Mouse (Mus musculus): ENCODE results near the gene Ror2. TPM values are rescaled to one million over a fixed set of nuclear protein-coding genes. Genes with fewer than 3 reads are reported as not detected.

Gene Ror2
- polyA plus RNA-seq, 1 experiment from 2014 or later = 9.9 TPM

DNA sequence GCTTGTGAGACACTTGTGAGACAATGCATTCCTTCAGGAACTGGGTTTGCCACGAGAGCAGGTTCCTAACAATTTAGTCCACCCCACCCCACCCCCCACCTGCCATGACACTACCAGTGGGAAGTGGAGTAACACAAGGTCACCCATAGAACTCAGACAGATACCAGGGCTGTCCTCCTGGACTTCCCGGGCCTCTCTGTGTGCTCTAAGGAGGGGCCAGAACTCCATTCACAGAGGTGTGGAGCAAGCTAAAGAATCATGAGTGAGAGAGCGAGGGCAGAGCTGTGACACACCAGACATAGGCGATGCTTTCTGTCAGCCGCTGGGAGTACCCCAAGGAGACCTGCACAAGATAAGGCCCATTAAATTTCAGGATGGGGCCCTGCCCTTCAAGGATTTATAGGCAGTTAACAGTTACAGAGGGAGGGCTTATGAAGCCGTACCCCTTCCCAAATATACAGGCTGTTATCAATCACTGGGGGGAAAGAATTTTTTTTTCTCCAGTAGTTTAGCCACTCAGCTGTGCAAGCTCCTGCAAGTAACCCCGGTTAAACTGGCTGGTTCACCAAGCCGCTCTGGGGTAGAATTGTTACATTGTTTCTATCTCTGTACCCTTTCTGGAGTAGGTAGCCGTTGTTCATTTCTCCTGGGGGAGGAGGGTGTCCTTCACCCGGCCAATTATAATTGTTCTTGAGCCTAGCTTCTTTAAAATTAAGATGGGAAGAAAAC lies 109.1 kb downstream of the Ror2 start:
- ATAC-seq (ENCODE audit: low FRiP score, low TSS enrichment) = peak; percentile 79
- H3K27me3 ChIP-seq (ENCODE audit: insufficient read depth, low read length) = peaks cover 33% of the 10 kb centered on the region
- no peak overlapping the region for H3K9ac ChIP-seq (replicated peaks; ENCODE audit: low read length)
- peak overlapping the region; percentile 17; the same call in 1 of the 2 replicates for H3K4me2 ChIP-seq (replicated peaks; ENCODE audit: low read depth, low read length)
- H3K4me1 ChIP-seq (ENCODE audit: insufficient read depth, low read length) = peaks cover 31% of the 10 kb centered on the region
- H3K36me3 ChIP-seq (ENCODE audit: insufficient read depth, low read length) = no peaks in the 10 kb centered on the region
- H3K4me3 ChIP-seq (ENCODE audit: low read length) = no peak overlapping the region
- WGBS = 14% methylated on average over 10 of the region's 10 CpGs
- H3K9me3 ChIP-seq (ENCODE audit: low read length) = no peaks in the 10 kb centered on the region
- H3K27ac ChIP-seq (ENCODE audit: low read length) = no peak overlapping the region

DNA sequence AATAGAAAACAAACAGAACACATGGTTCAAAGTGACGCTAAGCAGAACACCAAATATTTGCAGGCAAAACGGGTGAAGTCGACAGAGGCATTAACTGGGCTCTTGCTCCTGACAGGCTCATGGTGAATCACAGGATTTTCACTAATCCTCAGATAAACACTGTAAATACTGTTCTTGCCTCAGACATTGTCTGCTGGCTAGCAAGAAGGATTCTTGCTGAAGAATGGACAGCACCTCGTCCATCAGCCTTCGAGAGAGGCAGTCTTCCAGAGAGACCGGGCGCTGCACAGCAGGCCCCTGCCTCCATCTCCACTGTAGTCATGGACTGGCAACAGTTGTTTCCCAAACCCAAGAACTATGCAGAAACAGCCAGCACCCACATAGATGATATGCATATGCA lies 110.9 kb downstream of the Ror2 start:
- no peak for ATAC-seq (ENCODE audit: low FRiP score, low TSS enrichment)
- peaks cover 18% of the 10 kb centered on the region for H3K27me3 ChIP-seq (ENCODE audit: insufficient read depth, low read length)
- 78% methylated on average over 7 of the region's 7 CpGs for WGBS

DNA sequence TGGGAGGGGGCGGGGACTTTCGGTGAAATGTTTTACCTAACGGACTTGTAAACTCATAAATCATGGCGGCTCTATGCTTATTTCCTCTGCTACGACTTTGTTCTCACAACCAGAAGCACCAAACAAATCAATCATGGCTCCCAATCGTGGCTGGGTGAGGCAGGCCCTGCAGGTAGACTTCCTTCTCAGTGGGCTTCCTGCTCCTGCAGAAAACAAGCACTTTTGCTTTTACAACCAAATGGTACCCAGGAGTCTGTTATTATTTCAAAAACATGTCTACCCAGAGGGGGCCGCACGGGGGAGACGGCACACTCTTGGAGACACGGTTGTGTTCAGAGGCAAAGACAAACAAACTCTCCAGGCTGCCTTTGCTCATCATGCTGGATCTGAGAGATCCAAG lies 122.3 kb downstream of the Ror2 start:
- H3K4me2 ChIP-seq (replicated peaks; ENCODE audit: low read depth, low read length) = 0 out of 2 replicates have a peak overlapping the region, but pooled peaks have one; percentile 0
- no peak overlapping the region for H3K4me3 ChIP-seq (ENCODE audit: low read length)
- H3K4me1 ChIP-seq (ENCODE audit: insufficient read depth, low read length) = peaks cover 14% of the 10 kb centered on the region; the same call in 1 of the 2 replicates
- H3K9ac ChIP-seq (replicated peaks; ENCODE audit: low read length) = no peak overlapping the region
- no peak overlapping the region; the same call in 1 of the 2 replicates for H3K27ac ChIP-seq (ENCODE audit: low read length)
- no peak for ATAC-seq (ENCODE audit: low FRiP score, low TSS enrichment)
- no peaks in the 10 kb centered on the region for H3K9me3 ChIP-seq (ENCODE audit: low read length)
- 9% methylated on average over 10 of the region's 10 CpGs for WGBS
- H3K36me3 ChIP-seq (ENCODE audit: insufficient read depth, low read length) = no peaks in the 10 kb centered on the region
- no peaks in the 10 kb centered on the region for H3K27me3 ChIP-seq (ENCODE audit: insufficient read depth, low read length)

More for the DNA sequence above, 110.9 kb downstream of the Ror2 start:
- Histone ChIP-seq H3K9me3 (ENCODE audit: low read length) (no peaks in the 10 kb centered on the region), H3K4me1 (ENCODE audit: insufficient read depth, low read length) (peaks cover 31% of the 10 kb centered on the region), H3K4me3 (ENCODE audit: low read length) (no peak overlapping the region), H3K36me3 (ENCODE audit: insufficient read depth, low read length) (no peaks in the 10 kb centered on the region), H3K9ac (replicated peaks; ENCODE audit: low read length) (no peak overlapping the region), H3K4me2 (replicated peaks; ENCODE audit: low read depth, low read length) (no peak overlapping the region), H3K27ac (ENCODE audit: low read length) (no peak overlapping the region)

DNA sequence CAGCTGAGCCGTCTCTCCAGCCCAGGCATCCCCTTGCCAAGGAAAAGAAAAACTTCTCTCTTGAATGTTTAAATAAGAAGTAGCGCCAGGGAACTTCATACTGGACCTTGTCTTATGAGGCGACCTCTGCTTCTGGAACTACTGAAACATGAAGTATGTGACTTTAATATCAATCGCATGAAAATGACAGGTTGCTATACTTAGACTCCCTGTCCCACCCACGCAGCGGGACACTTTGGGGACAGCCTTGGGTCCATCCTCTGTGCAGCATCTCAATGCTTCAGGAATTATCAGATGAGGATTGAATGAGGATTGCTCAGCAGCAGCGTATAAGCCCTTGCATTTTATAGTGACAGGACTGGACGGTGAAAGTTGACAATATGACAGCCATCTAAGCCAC lies 122.9 kb downstream of the Ror2 start:
- Histone ChIP-seq H3K36me3 (ENCODE audit: insufficient read depth, low read length) (no peaks in the 10 kb centered on the region), H3K4me3 (ENCODE audit: low read length) (no peak overlapping the region), H3K9me3 (ENCODE audit: low read length) (no peaks in the 10 kb centered on the region), H3K9ac (replicated peaks; ENCODE audit: low read length) (no peak overlapping the region), H3K4me2 (replicated peaks; ENCODE audit: low read depth, low read length) (no peak overlapping the region), H3K27ac (ENCODE audit: low read length) (no peak overlapping the region), H3K27me3 (ENCODE audit: insufficient read depth, low read length) (no peaks in the 10 kb centered on the region), H3K4me1 (ENCODE audit: insufficient read depth, low read length) (peaks cover 14% of the 10 kb centered on the region)
- 56% methylated on average over 8 of the region's 8 CpGs for WGBS
- ATAC-seq (ENCODE audit: low FRiP score, low TSS enrichment) = no peak

DNA sequence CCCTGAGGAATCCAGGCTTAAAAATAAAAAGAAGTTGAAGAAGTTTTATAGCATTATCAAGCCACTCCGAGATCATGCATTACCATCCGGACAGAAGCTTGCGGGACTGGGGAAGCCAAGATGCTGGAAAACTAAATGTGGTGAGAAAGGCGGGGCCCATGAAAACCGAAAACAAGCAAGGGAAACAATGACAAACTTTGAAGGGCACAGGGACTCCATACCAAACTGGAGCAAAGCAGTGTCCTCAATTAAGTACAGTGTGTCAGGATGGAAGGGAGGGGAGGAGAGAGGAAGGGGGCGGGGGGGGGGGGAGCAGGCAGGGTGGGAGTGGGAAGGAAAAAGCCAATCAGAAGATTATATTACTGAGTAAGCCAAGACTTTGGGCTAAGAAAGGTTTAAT lies 126.4 kb downstream of the Ror2 start:
- no peak overlapping the region for H3K4me2 ChIP-seq (replicated peaks; ENCODE audit: low read depth, low read length)
- no peak for ATAC-seq (ENCODE audit: low FRiP score, low TSS enrichment)
- 72% methylated on average over 5 of the region's 6 CpGs for WGBS
- H3K36me3 ChIP-seq (ENCODE audit: insufficient read depth, low read length) = no peaks in the 10 kb centered on the region
- H3K9me3 ChIP-seq (ENCODE audit: low read length) = no peaks in the 10 kb centered on the region
- no peaks in the 10 kb centered on the region for H3K27me3 ChIP-seq (ENCODE audit: insufficient read depth, low read length)
- H3K27ac ChIP-seq (ENCODE audit: low read length) = no peak overlapping the region
- peaks cover 28% of the 10 kb centered on the region for H3K4me1 ChIP-seq (ENCODE audit: insufficient read depth, low read length)
- H3K9ac ChIP-seq (replicated peaks; ENCODE audit: low read length) = no peak overlapping the region
- no peak overlapping the region for H3K4me3 ChIP-seq (ENCODE audit: low read length)

DNA sequence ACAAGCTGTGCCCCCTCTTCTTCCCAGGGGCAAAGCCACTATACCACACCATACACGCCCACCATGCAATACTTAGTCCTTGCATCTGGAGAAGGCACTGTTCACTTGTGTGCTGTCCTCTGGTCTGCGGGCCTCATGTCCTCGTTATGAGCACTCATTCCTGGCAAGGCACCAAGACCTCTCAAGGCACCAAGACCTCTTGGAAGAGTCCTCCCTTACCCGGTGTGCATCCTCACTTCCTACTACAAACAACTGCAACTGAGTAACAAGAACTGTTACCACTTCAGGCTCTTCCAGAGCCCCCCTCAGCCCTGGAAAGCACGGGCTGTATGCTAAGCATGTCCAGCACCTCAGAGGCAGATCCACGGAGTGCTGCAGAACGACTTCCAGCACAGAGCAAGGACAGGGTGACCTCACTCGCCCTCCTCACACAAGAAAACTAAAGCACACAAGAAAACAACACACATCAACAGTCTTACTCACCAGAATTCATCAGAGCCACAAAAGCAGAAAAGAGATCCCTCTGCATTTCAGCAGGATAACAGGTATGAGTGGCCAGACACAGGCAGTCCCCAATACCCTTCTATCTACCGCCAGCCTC lies 127.4 kb downstream of the Ror2 start:
- peaks cover 30% of the 10 kb centered on the region for H3K4me1 ChIP-seq (ENCODE audit: insufficient read depth, low read length)
- no peaks in the 10 kb centered on the region for H3K27me3 ChIP-seq (ENCODE audit: insufficient read depth, low read length)
- no peak for ATAC-seq (ENCODE audit: low FRiP score, low TSS enrichment)
- no peak overlapping the region for H3K27ac ChIP-seq (ENCODE audit: low read length)
- no peak overlapping the region for H3K4me3 ChIP-seq (ENCODE audit: low read length)
- H3K4me2 ChIP-seq (replicated peaks; ENCODE audit: low read depth, low read length) = no peak overlapping the region
- H3K9me3 ChIP-seq (ENCODE audit: low read length) = no peaks in the 10 kb centered on the region
- 73% methylated on average over 9 of the region's 9 CpGs for WGBS
- no peaks in the 10 kb centered on the region for H3K36me3 ChIP-seq (ENCODE audit: insufficient read depth, low read length)
- no peak overlapping the region for H3K9ac ChIP-seq (replicated peaks; ENCODE audit: low read length)

DNA sequence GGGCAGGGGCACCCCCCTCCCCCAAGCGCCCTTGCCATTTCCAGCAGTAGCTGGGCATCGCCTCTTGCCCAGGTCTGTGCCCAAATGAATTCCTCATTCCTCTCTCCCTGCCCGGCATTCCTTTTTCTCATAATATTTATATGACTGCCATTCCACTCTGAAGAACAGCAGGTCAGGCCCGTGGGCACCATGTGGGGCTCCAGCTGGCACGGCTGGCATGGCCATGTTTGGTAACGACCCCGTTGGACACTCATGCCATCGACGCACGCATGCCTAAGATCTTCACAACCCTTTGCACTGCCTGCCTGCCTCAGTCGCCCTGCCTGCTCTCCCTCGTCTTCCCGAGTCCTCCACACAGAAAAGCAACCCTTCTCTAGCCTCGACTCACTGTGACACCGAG lies 129.0 kb downstream of the Ror2 start:
- Histone ChIP-seq H3K9me3 (ENCODE audit: low read length) (no peaks in the 10 kb centered on the region), H3K9ac (replicated peaks; ENCODE audit: low read length) (no peak overlapping the region), H3K4me1 (ENCODE audit: insufficient read depth, low read length) (peaks cover 23% of the 10 kb centered on the region), H3K27me3 (ENCODE audit: insufficient read depth, low read length) (no peaks in the 10 kb centered on the region), H3K36me3 (ENCODE audit: insufficient read depth, low read length) (no peaks in the 10 kb centered on the region), H3K4me2 (replicated peaks; ENCODE audit: low read depth, low read length) (no peak overlapping the region), H3K27ac (ENCODE audit: low read length) (no peak overlapping the region), H3K4me3 (ENCODE audit: low read length) (no peak overlapping the region)
- no peak for ATAC-seq (ENCODE audit: low FRiP score, low TSS enrichment)
- 86% methylated on average over 15 of the region's 15 CpGs for WGBS

DNA sequence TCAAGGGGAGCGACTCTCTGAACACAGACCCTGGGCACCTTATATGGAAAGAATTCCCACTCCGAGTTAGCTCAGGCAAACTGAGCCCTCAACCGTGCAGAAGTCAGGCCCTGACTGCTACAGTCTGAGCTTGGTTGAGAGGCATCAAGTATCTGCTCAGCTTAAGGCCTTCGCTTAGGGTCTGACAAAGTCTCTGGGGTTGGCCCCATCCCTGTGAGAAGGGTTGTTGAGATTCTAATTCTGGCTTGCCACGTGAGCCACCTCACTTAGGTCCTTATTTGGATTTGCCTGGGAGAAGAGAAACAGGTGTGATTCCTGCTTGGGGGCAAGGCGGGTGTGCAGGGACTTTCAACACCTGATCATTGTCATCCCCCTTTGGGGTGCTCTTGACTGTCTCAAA lies 129.6 kb downstream of the Ror2 start:
- H3K36me3 ChIP-seq (ENCODE audit: insufficient read depth, low read length) = no peaks in the 10 kb centered on the region
- no peak overlapping the region for H3K4me3 ChIP-seq (ENCODE audit: low read length)
- H3K4me2 ChIP-seq (replicated peaks; ENCODE audit: low read depth, low read length) = no peak overlapping the region
- no peaks in the 10 kb centered on the region for H3K27me3 ChIP-seq (ENCODE audit: insufficient read depth, low read length)
- ATAC-seq (ENCODE audit: low FRiP score, low TSS enrichment) = no peak
- WGBS = 64% methylated on average over 6 of the region's 6 CpGs
- no peak overlapping the region for H3K9ac ChIP-seq (replicated peaks; ENCODE audit: low read length)
- no peak overlapping the region for H3K27ac ChIP-seq (ENCODE audit: low read length)
- H3K4me1 ChIP-seq (ENCODE audit: insufficient read depth, low read length) = peaks cover 23% of the 10 kb centered on the region
- no peaks in the 10 kb centered on the region for H3K9me3 ChIP-seq (ENCODE audit: low read length)

DNA sequence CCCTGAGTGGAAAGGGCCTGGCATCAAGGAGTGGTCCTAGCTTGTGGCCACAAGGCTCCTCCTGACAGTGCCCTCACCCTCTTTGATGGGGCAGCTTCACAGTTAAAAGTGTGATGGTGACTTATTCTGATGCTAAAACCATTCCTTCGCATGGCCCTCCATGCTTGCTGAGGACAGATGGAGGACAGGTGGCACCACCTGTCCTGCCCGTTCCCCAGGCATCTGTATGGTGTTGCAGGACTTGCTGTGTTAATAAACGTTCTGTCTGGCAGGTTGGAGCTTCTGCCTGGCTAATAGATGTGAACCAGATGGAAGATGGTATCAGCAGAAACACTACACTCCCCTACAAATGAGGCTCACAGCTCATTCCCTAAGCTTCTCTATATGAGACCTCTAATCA lies 140.4 kb downstream of the Ror2 start:
- no peaks in the 10 kb centered on the region for H3K9me3 ChIP-seq (ENCODE audit: low read length)
- H3K36me3 ChIP-seq (ENCODE audit: insufficient read depth, low read length) = no peaks in the 10 kb centered on the region
- no peak overlapping the region for H3K27ac ChIP-seq (ENCODE audit: low read length)
- H3K4me3 ChIP-seq (ENCODE audit: low read length) = no peak overlapping the region
- 71% methylated on average over 3 of the region's 3 CpGs for WGBS
- ATAC-seq (ENCODE audit: low FRiP score, low TSS enrichment) = no peak
- no peaks in the 10 kb centered on the region for H3K27me3 ChIP-seq (ENCODE audit: insufficient read depth, low read length)
- H3K9ac ChIP-seq (replicated peaks; ENCODE audit: low read length) = no peak overlapping the region
- H3K4me2 ChIP-seq (replicated peaks; ENCODE audit: low read depth, low read length) = no peak overlapping the region
- H3K4me1 ChIP-seq (ENCODE audit: insufficient read depth, low read length) = peaks cover 7% of the 10 kb centered on the region; the same call in 1 of the 2 replicates

DNA sequence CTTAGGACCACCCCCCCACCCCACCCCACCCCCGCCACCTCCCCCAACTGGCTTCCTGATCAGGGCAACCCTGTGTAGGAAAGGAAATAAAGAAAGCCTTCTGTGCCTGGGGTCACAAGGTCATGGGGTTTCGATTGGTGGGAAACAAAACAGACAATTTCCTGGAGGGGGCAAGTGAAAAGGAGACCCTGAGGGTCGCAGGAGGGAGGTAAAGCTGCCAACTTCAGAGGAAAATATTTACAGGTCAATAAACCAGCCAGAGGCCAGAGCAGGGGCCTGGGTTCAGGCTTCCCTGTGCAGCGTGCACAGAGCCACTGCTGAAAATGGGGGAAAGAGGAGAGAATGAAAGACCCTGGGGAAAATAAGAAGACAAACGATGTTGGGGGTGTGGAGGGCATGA lies 142.8 kb downstream of the Ror2 start:
- WGBS = 18% methylated on average over 5 of the region's 5 CpGs
- Histone ChIP-seq H3K4me3 (ENCODE audit: low read length) (no peak overlapping the region), H3K27ac (ENCODE audit: low read length) (no peak overlapping the region), H3K27me3 (ENCODE audit: insufficient read depth, low read length) (no peaks in the 10 kb centered on the region), H3K4me2 (replicated peaks; ENCODE audit: low read depth, low read length) (no peak overlapping the region), H3K9me3 (ENCODE audit: low read length) (peaks cover 3% of the 10 kb centered on the region; the same call in 1 of the 2 replicates), H3K36me3 (ENCODE audit: insufficient read depth, low read length) (no peaks in the 10 kb centered on the region), H3K9ac (replicated peaks; ENCODE audit: low read length) (no peak overlapping the region), H3K4me1 (ENCODE audit: insufficient read depth, low read length) (peaks cover 7% of the 10 kb centered on the region; the same call in 1 of the 2 replicates)
- ATAC-seq (ENCODE audit: low FRiP score, low TSS enrichment) = no peak
